ENCODE assay signal across 8 mouse cellular contexts in the genomic region with DNA sequence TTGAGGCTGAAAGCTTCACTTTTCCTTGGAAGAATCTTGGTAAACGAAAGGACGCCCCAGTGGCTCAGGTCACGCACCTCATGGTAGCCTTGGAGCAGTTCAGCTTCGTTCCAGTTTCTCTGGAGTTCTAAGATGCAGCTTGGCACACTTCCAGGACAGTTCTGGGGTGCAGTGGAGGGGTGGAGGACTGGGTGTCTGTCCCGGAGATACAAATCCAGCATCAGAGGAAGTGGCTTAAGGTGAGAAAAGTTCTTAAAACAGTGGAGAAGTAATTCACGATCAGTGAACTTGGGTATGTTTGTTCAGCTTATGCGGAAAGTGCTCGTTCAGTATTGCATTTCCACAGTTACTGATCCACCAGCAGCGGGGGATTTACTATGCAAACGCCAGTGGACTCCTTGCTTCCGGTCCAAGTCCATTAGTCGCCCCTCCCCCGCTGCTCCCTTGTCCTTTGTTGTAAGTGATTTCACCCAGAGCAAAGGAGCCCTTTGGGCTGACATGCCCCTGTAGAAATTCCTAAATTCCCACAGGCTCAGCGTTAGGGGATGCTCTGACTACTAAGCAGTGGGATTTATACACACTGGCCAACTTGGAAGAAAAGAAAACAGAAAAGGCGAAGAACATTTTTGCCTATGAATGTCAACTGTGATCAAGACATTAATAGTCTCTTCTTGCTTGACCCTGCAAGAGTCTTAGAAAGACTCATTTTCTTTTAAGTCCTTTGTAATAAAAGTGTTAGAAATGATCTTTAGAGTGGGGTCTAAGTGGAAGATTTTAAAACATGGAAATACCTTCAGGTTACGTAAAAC.
DNase-seq lines count a peak whose midpoint lies in the region; ATAC-seq lines count a peak whose summit lies in the region.

No protein-coding gene starts in this region.

- peak; percentile 1 to 16 for DNase-seq in adrenal gland, postnatal 36 days
- DNase-seq in adrenal gland, postnatal 4 days (ENCODE audit: low spot score in 2 of 2): no peak
- peak; percentile 75 for DNase-seq in embryonic facial prominence, embryonic 11.5 days (ENCODE audit: low spot score)
- DNase-seq in neural tube, embryonic 10.5 days (ENCODE audit: extremely low spot score, low spot score): peak; percentile 70

- ATAC-seq in embryonic facial prominence, embryonic 11.5 days (replicated peaks; ENCODE audit: insufficient number of reproducible peaks, low FRiP score, low TSS enrichment, low read depth): peak; percentile 76; the same call in 1 of the 2 replicates
- no peak for ATAC-seq in heart, embryonic 14.5 days (ENCODE audit: insufficient number of reproducible peaks, insufficient read depth, low FRiP score, low read depth)
- peak; percentile 84 for ATAC-seq in kidney, embryonic 16.5 days (ENCODE audit: low FRiP score, low TSS enrichment)
- no peak for ATAC-seq in limb, embryonic 15.5 days (ENCODE audit: insufficient number of reproducible peaks, low FRiP score, low TSS enrichment, low read depth)
- ATAC-seq in erythroid progenitor cell, adult 5-6 weeks (replicated peaks; ENCODE audit: low FRiP score, poor library complexity, severe bottlenecking): no peak

- no peaks in the 10 kb centered on the region; the same call in 1 of the 2 replicates for H3K27me3 ChIP-seq in embryonic facial prominence, embryonic 11.5 days (ENCODE audit: control insufficient read depth, insufficient read depth, low read length)
- H3K27me3 ChIP-seq in heart, embryonic 14.5 days (ENCODE audit: control insufficient read depth, insufficient read depth, low read length): no peaks in the 10 kb centered on the region
- no peaks in the 10 kb centered on the region for H3K27me3 ChIP-seq in kidney, embryonic 16.5 days (ENCODE audit: insufficient read depth, low read length)
- 0 out of 2 replicates have a peak, but pooled peaks cover 4% of the 10 kb centered on the region for H3K27me3 ChIP-seq in limb, embryonic 15.5 days

- peak overlapping the region; percentile 57 for H3K9ac ChIP-seq in embryonic facial prominence, embryonic 11.5 days (replicated peaks; ENCODE audit: low read length)
- peak overlapping the region; percentile 66 for H3K9ac ChIP-seq in heart, embryonic 14.5 days (ENCODE audit: low read length)
- peak overlapping the region; percentile 46 for H3K9ac ChIP-seq in kidney, embryonic 16.5 days (replicated peaks; ENCODE audit: low read length)
- no peak overlapping the region for H3K9ac ChIP-seq in limb, embryonic 15.5 days

- peak overlapping the region; percentile 31 for H3K4me3 ChIP-seq in embryonic facial prominence, embryonic 11.5 days (ENCODE audit: low read depth, low read length)
- peak overlapping the region; percentile 56 to 58 for H3K4me3 ChIP-seq in heart, embryonic 14.5 days (ENCODE audit: control insufficient read depth in 1 of 2, insufficient read depth in 1 of 2, low read depth in 1 of 2, low read length in 2 of 2)
- H3K4me3 ChIP-seq in kidney, embryonic 16.5 days (ENCODE audit: low read length): peak overlapping the region; percentile 46
- H3K4me3 ChIP-seq in limb, embryonic 15.5 days: peak overlapping the region; percentile 32

- no peaks in the 10 kb centered on the region for H3K9me3 ChIP-seq in embryonic facial prominence, embryonic 11.5 days (replicated peaks; ENCODE audit: control insufficient read depth, low read length)
- no peaks in the 10 kb centered on the region for H3K9me3 ChIP-seq in heart, embryonic 14.5 days (ENCODE audit: control insufficient read depth, low read length)
- H3K9me3 ChIP-seq in kidney, embryonic 16.5 days (ENCODE audit: low read length): no peaks in the 10 kb centered on the region
- no peaks in the 10 kb centered on the region for H3K9me3 ChIP-seq in limb, embryonic 15.5 days

- 8% methylated on average over 16 of the region's 16 CpGs for WGBS in embryonic facial prominence, embryonic 11.5 days
- 11% methylated on average over 16 of the region's 16 CpGs for WGBS in heart, embryonic 14.5 days
- 10% methylated on average over 16 of the region's 16 CpGs for WGBS in kidney, embryonic 16.5 days
- WGBS in limb, embryonic 15.5 days: 11% methylated on average over 16 of the region's 16 CpGs

- no peaks in the 10 kb centered on the region for H3K36me3 ChIP-seq in embryonic facial prominence, embryonic 11.5 days (replicated peaks; ENCODE audit: control insufficient read depth, insufficient read depth, low read depth, low read length)
- no peaks in the 10 kb centered on the region for H3K36me3 ChIP-seq in heart, embryonic 14.5 days (ENCODE audit: control insufficient read depth, insufficient read depth, low read length)
- no peaks in the 10 kb centered on the region for H3K36me3 ChIP-seq in kidney, embryonic 16.5 days (ENCODE audit: insufficient read depth, low read length)
- no peaks in the 10 kb centered on the region for H3K36me3 ChIP-seq in limb, embryonic 15.5 days

- no peak overlapping the region for H3K27ac ChIP-seq in embryonic facial prominence, embryonic 11.5 days (replicated peaks; ENCODE audit: low read depth, low read length)
- H3K27ac ChIP-seq in heart, embryonic 14.5 days (replicated peaks in 1 of 2; ENCODE audit: control insufficient read depth in 1 of 2, insufficient read depth in 1 of 2, low read depth in 2 of 2, low read length in 2 of 2): peak overlapping the region; percentile 13 to 34; a peak in 1 of 4 replicates
- H3K27ac ChIP-seq in kidney, embryonic 16.5 days (ENCODE audit: low read length): peak overlapping the region; percentile 15; the same call in 1 of the 2 replicates
- no peak overlapping the region for H3K27ac ChIP-seq in limb, embryonic 15.5 days

- peak overlapping the region; percentile 65 for H3K4me2 ChIP-seq in embryonic facial prominence, embryonic 11.5 days (ENCODE audit: low read depth, low read length)
- peak overlapping the region; percentile 89 for H3K4me2 ChIP-seq in heart, embryonic 14.5 days (ENCODE audit: low read length)
- H3K4me2 ChIP-seq in kidney, embryonic 16.5 days (replicated peaks; ENCODE audit: low read depth, low read length): peak overlapping the region; percentile 60
- peak overlapping the region; percentile 61 for H3K4me2 ChIP-seq in limb, embryonic 15.5 days

- no peaks in the 10 kb centered on the region for H3K4me1 ChIP-seq in embryonic facial prominence, embryonic 11.5 days (ENCODE audit: control insufficient read depth, insufficient read depth, low read length)
- H3K4me1 ChIP-seq in heart, embryonic 14.5 days (ENCODE audit: control insufficient read depth in 2 of 2, insufficient read depth in 2 of 2, low read length in 2 of 2): peaks cover 0 to 4% of the 10 kb centered on the region in 2 experiments; a peak in 1 of 4 replicates
- no peaks in the 10 kb centered on the region for H3K4me1 ChIP-seq in kidney, embryonic 16.5 days (ENCODE audit: insufficient read depth, low read length)
- peaks cover 13% of the 10 kb centered on the region for H3K4me1 ChIP-seq in limb, embryonic 15.5 days

Comparison
In these comparisons a context has a peak if more than half of its experiments do, and no peak if none do; other contexts are left out.
1. DNase-seq: peak in adrenal gland, postnatal 36 days (2 of 2), embryonic facial prominence, embryonic 11.5 days (single experiment) and neural tube, embryonic 10.5 days (single experiment); none in adrenal gland, postnatal 4 days (0 of 2).
2. ATAC-seq: peak in embryonic facial prominence, embryonic 11.5 days (single experiment) and kidney, embryonic 16.5 days (single experiment); none in heart, embryonic 14.5 days (single experiment), limb, embryonic 15.5 days (single experiment) and erythroid progenitor cell, adult 5-6 weeks (single experiment).
3. H3K27ac ChIP-seq: peak in heart, embryonic 14.5 days (2 of 2) and kidney, embryonic 16.5 days (single experiment); none in embryonic facial prominence, embryonic 11.5 days (single experiment) and limb, embryonic 15.5 days (single experiment).
4. Peak in every context shown above with its lines, with median percentiles within 50 percentile points of each other: H3K4me2 ChIP-seq and H3K4me3 ChIP-seq.